ENCODE assay signal across 9 mouse cellular contexts in genomic region chr8:119064523-119064922, GRCm38 (mm10).
DNase-seq lines count a peak whose midpoint lies in the region; ATAC-seq and TF ChIP-seq lines count a peak whose summit lies in the region.
"Had no signal": no experiment of that assay in that cellular context is flagged by ENCODE, and none has a peak within 500 bp of the region (broad histone marks: within the 10 kb centered on the region; RNA-seq: fewer than 3 reads in every experiment).

No protein-coding gene starts in this region.

- no peak overlapping the region for H3K4me2 ChIP-seq in hindbrain, embryonic 16.5 days (ENCODE audit: low read length)
- no peak overlapping the region for H3K4me2 ChIP-seq in kidney, postnatal 0 days (ENCODE audit: low read length)
- H3K4me2 ChIP-seq in stomach, postnatal 0 days (replicated peaks; ENCODE audit: low read depth), result no peak overlapping the region
- H3K4me2 ChIP-seq: limb, embryonic 12.5 days had no signal

- H3K9me3 ChIP-seq in hindbrain, embryonic 10.5 days, result no peaks in the 10 kb centered on the region
- no peaks in the 10 kb centered on the region for H3K9me3 ChIP-seq in hindbrain, embryonic 16.5 days (ENCODE audit: control insufficient read depth, low read length)
- H3K9me3 ChIP-seq in embryonic facial prominence, embryonic 10.5 days, result no peaks in the 10 kb centered on the region
- H3K9me3 ChIP-seq in kidney, postnatal 0 days (replicated peaks; ENCODE audit: low read length), result no peaks in the 10 kb centered on the region
- no peaks in the 10 kb centered on the region for H3K9me3 ChIP-seq in stomach, postnatal 0 days (ENCODE audit: control insufficient read depth, low read length)
- H3K9me3 ChIP-seq: limb, embryonic 12.5 days had no signal

- H3K27me3 ChIP-seq in hindbrain, embryonic 10.5 days (ENCODE audit: insufficient read depth, poor library complexity, severe bottlenecking), result no peaks in the 10 kb centered on the region
- no peaks in the 10 kb centered on the region for H3K27me3 ChIP-seq in hindbrain, embryonic 16.5 days (replicated peaks; ENCODE audit: control insufficient read depth, insufficient read depth, low read length)
- H3K27me3 ChIP-seq in C2C12 (ENCODE audit: control insufficient read depth, insufficient read depth, insufficient read length), result no peaks in the 10 kb centered on the region
- H3K27me3 ChIP-seq in embryonic facial prominence, embryonic 10.5 days (replicated peaks; ENCODE audit: low read depth, poor library complexity, severe bottlenecking), result no peaks in the 10 kb centered on the region
- H3K27me3 ChIP-seq in kidney, postnatal 0 days (ENCODE audit: insufficient read depth, low read length), result no peaks in the 10 kb centered on the region
- no peaks in the 10 kb centered on the region for H3K27me3 ChIP-seq in stomach, postnatal 0 days (ENCODE audit: control insufficient read depth, insufficient read depth, low read length)

- no peak for TF ChIP-seq EP300 in stomach, postnatal 0 days (optimal IDR thresholded peaks at IDR 0.05)

- H3K9ac ChIP-seq in hindbrain, embryonic 16.5 days (ENCODE audit: low read depth, low read length), result no peak overlapping the region
- H3K9ac ChIP-seq in kidney, postnatal 0 days (ENCODE audit: low read depth, low read length), result no peak overlapping the region
- H3K9ac ChIP-seq in stomach, postnatal 0 days (ENCODE audit: low read length), result no peak overlapping the region
- H3K9ac ChIP-seq: limb, embryonic 12.5 days had no signal

- DNase-seq in hindbrain, embryonic 10.5 days (ENCODE audit: low spot score), result peak; percentile 65
- peak; percentile 53 to 61 for DNase-seq in adrenal gland, postnatal 36 days
- peak; percentile 72 for DNase-seq in embryonic facial prominence, embryonic 10.5 days (ENCODE audit: low spot score)
- DNase-seq in kidney, postnatal 0 days (ENCODE audit: low spot score), result peak; percentile 67
- DNase-seq in lung, adult 2 months, result peak; percentile 18
- peak; percentile 41 for DNase-seq in stomach, postnatal 0 days (ENCODE audit: low spot score)

- no peak for ATAC-seq in hindbrain, embryonic 16.5 days
- ATAC-seq in kidney, postnatal 0 days (replicated peaks; ENCODE audit: low FRiP score, low read depth), result no peak
- no peak for ATAC-seq in stomach, postnatal 0 days (ENCODE audit: low FRiP score, low TSS enrichment)

- no peaks in the 10 kb centered on the region for H3K79me3 ChIP-seq in C2C12 (ENCODE audit: low read depth)

- TF ChIP-seq CTCF in C2C12 (IDR thresholded peaks at IDR 0.05; ENCODE audit: control insufficient read depth, insufficient read depth, insufficient read length), result no peak
- peak; percentile 88 for TF ChIP-seq CTCF in kidney, postnatal 0 days (IDR thresholded peaks at IDR 0.05; ENCODE audit: low read depth)
- TF ChIP-seq CTCF in lung, adult 2 months (IDR thresholded peaks at IDR 0.05; ENCODE audit: insufficient read depth, low read length), result peak; percentile 14; the same call in 1 of the 2 replicates
- peak; percentile 89 for TF ChIP-seq CTCF in stomach, postnatal 0 days (IDR thresholded peaks at IDR 0.05; ENCODE audit: low read depth)

- H3K79me2 ChIP-seq in C2C12 (ENCODE audit: control insufficient read depth, insufficient read depth), result no peaks in the 10 kb centered on the region

- no peak overlapping the region for H3ac ChIP-seq in C2C12 (ENCODE audit: control insufficient read depth, insufficient read length, low read depth)

- TF ChIP-seq POLR2A in lung, adult 2 months (IDR thresholded peaks at IDR 0.05; ENCODE audit: borderline replicate concordance, extremely low read depth, low read depth, low read length), result no peak

- peaks cover 6% of the 10 kb centered on the region for H3K4me1 ChIP-seq in hindbrain, embryonic 10.5 days (replicated peaks)
- peaks cover 5% of the 10 kb centered on the region; the same call in 1 of the 2 replicates for H3K4me1 ChIP-seq in hindbrain, embryonic 16.5 days (ENCODE audit: control insufficient read depth, insufficient read depth, low read depth, low read length)
- 0 out of 2 replicates have a peak, but pooled peaks cover 3% of the 10 kb centered on the region for H3K4me1 ChIP-seq in embryonic facial prominence, embryonic 10.5 days
- no peaks in the 10 kb centered on the region for H3K4me1 ChIP-seq in kidney, postnatal 0 days (replicated peaks; ENCODE audit: insufficient read depth, low read length)
- no peaks in the 10 kb centered on the region for H3K4me1 ChIP-seq in lung, adult 2 months (ENCODE audit: control insufficient read depth, insufficient read depth, low read length)
- H3K4me1 ChIP-seq in stomach, postnatal 0 days (replicated peaks; ENCODE audit: control insufficient read depth, insufficient read depth), result no peaks in the 10 kb centered on the region
- H3K4me1 ChIP-seq: limb, embryonic 12.5 days had no signal

- H3K4me3 ChIP-seq in hindbrain, embryonic 10.5 days, result no peak overlapping the region
- H3K4me3 ChIP-seq in hindbrain, embryonic 16.5 days (ENCODE audit: low read length), result no peak overlapping the region
- H3K4me3 ChIP-seq in C2C12 (ENCODE audit: insufficient read depth, poor library complexity, severe bottlenecking), result no peak overlapping the region
- H3K4me3 ChIP-seq in embryonic facial prominence, embryonic 10.5 days, result no peak overlapping the region
- no peak overlapping the region for H3K4me3 ChIP-seq in kidney, postnatal 0 days (replicated peaks; ENCODE audit: low read depth, low read length)
- H3K4me3 ChIP-seq in lung, adult 2 months (replicated peaks; ENCODE audit: extremely low read depth, low read depth, low read length), result no peak overlapping the region
- no peak overlapping the region for H3K4me3 ChIP-seq in stomach, postnatal 0 days (ENCODE audit: low read depth, low read length)
- H3K4me3 ChIP-seq: limb, embryonic 12.5 days had no signal

- no peak overlapping the region for H3K27ac ChIP-seq in hindbrain, embryonic 10.5 days
- H3K27ac ChIP-seq in hindbrain, embryonic 16.5 days (ENCODE audit: low read depth, low read length), result no peak overlapping the region
- H3K27ac ChIP-seq in embryonic facial prominence, embryonic 10.5 days (replicated peaks), result no peak overlapping the region
- H3K27ac ChIP-seq in kidney, postnatal 0 days, result no peak overlapping the region
- no peak overlapping the region for H3K27ac ChIP-seq in stomach, postnatal 0 days (replicated peaks)
- H3K27ac ChIP-seq: limb, embryonic 12.5 days had no signal

- no peaks in the 10 kb centered on the region for H3K36me3 ChIP-seq in hindbrain, embryonic 10.5 days
- no peaks in the 10 kb centered on the region for H3K36me3 ChIP-seq in hindbrain, embryonic 16.5 days (ENCODE audit: control insufficient read depth, insufficient read depth, low read length)
- no peaks in the 10 kb centered on the region for H3K36me3 ChIP-seq in C2C12 (ENCODE audit: control insufficient read depth, insufficient read depth)
- H3K36me3 ChIP-seq in embryonic facial prominence, embryonic 10.5 days (replicated peaks), result no peaks in the 10 kb centered on the region
- no peaks in the 10 kb centered on the region for H3K36me3 ChIP-seq in kidney, postnatal 0 days (ENCODE audit: insufficient read depth, low read length)
- H3K36me3 ChIP-seq in stomach, postnatal 0 days (ENCODE audit: control insufficient read depth, insufficient read depth, low read length), result no peaks in the 10 kb centered on the region
- H3K36me3 ChIP-seq: limb, embryonic 12.5 days had no signal

- WGBS in hindbrain, embryonic 10.5 days, result 27% methylated on average over 11 of the region's 11 CpGs
- WGBS in hindbrain, embryonic 16.5 days, result 20% methylated on average over 11 of the region's 11 CpGs
- 22% methylated on average over 11 of the region's 11 CpGs for WGBS in embryonic facial prominence, embryonic 10.5 days
- WGBS in kidney, postnatal 0 days, result 14% methylated on average over 11 of the region's 11 CpGs
- 16% methylated on average over 11 of the region's 11 CpGs for WGBS in lung, adult 2 months
- 16% methylated on average over 11 of the region's 11 CpGs for WGBS in stomach, postnatal 0 days

TF ChIP-seq in C2C12, 6 proteins besides CTCF, POLR2A, EP300 and RAD21:
- TF ChIP-seq MAX (IDR thresholded peaks at IDR 0.05) (no peak), MYOD1 (IDR thresholded peaks at IDR 0.05; ENCODE audit: control insufficient read depth, insufficient read length, low read depth) (no peak), FOSL1 (IDR thresholded peaks at IDR 0.05; ENCODE audit: insufficient read depth, low read length, poor library complexity, severe bottlenecking) (no peak), USF1 (IDR thresholded peaks at IDR 0.05; ENCODE audit: low read depth) (peak; percentile 27), CEBPB (IDR thresholded peaks at IDR 0.05; ENCODE audit: low read depth) (no peak), MYOG (IDR thresholded peaks at IDR 0.05; ENCODE audit: control insufficient read depth, extremely low read depth, insufficient read length) (no peak)

Comparison
In these comparisons a context has a peak if more than half of its experiments do, and no peak if none do; other contexts are left out.
1. DNase-seq: peak in every context shown above with its lines; median percentile 72 in embryonic facial prominence, embryonic 10.5 days; 67 in kidney, postnatal 0 days; 65 in hindbrain, embryonic 10.5 days; 57 in adrenal gland, postnatal 36 days; 41 in stomach, postnatal 0 days; 18 in lung, adult 2 months.